Mouse (Mus musculus) retina, embryonic 14.5 days (tissue): ENCODE measurements at regions not wholly inside any gene's neighbourhood (a gene's known extent, or its start where the extent isn't known, plus 50 kb on each side); places are given as distances from the start of the nearest gene placed in this dataset.

ENCODE experiments used
- DNase-seq: peaks from one replicate; pipeline ENCODE4 v3.0.0-alpha.2; 2015; ENCODE audit warnings: low spot score

GRCm38 (mm10) chr7:119089931-119090330, 94.5 kb downstream of the Gpr139 start:
- no peak for DNase-seq

GRCm38 (mm10) chr7:119088537-119088936, 93.5 kb upstream of the Gprc5b start:
- no peak for DNase-seq

- no peak for DNase-seq
Observed at GRCm38 (mm10) chr7:119087723-119088419, 92.9 kb upstream of the Gprc5b start.

- peak; percentile 23 for DNase-seq
Observed at GRCm38 (mm10) chr7:119085696-119086451, 90.9 kb upstream of the Gprc5b start.

GRCm38 (mm10) chr7:119076712-119077619, 82.0 kb upstream of the Gprc5b start:
- DNase-seq: peak; percentile 63

GRCm38 (mm10) chr7:119066026-119066425, 71.0 kb upstream of the Gprc5b start:
- no peak for DNase-seq
